Mouse (Mus musculus): Measurements from ENCODE around the gene Gapt. TPM values are rescaled to one million over a fixed set of nuclear protein-coding genes. Genes with fewer than 3 reads are reported as not detected.

Gapt gene
- polyA plus RNA-seq, 1 experiment from 2014 or later: 0.08 TPM

- no peak overlapping the region for H3K4me2 ChIP-seq (ENCODE audit: low read length)
- ATAC-seq: no peak
- H3K4me3 ChIP-seq (ENCODE audit: low read length): no peak overlapping the region
- 95% methylated on average over 3 of the region's 3 CpGs for WGBS
- no peaks in the 10 kb centered on the region for H3K9me3 ChIP-seq (ENCODE audit: control insufficient read depth, low read length)
- no peak overlapping the region for H3K9ac ChIP-seq (ENCODE audit: low read depth, low read length)
- H3K27ac ChIP-seq (ENCODE audit: low read depth, low read length): no peak overlapping the region
- no peaks in the 10 kb centered on the region for H3K4me1 ChIP-seq (ENCODE audit: control insufficient read depth, insufficient read depth, low read depth, low read length)
- H3K36me3 ChIP-seq (ENCODE audit: control insufficient read depth, insufficient read depth, low read length): no peaks in the 10 kb centered on the region
- H3K27me3 ChIP-seq (replicated peaks; ENCODE audit: control insufficient read depth, insufficient read depth, low read length): no peaks in the 10 kb centered on the region
Observed at GRCm38 (mm10) chr13:110366477-110366876, 9.5 kb upstream of the Gapt start.

GRCm38 (mm10) chr13:110363722-110364121 is 6.7 kb upstream of the Gapt start:
- Histone ChIP-seq H3K27ac (ENCODE audit: low read depth, low read length) (no peak overlapping the region), H3K4me2 (ENCODE audit: low read length) (no peak overlapping the region), H3K36me3 (ENCODE audit: control insufficient read depth, insufficient read depth, low read length) (no peaks in the 10 kb centered on the region), H3K27me3 (replicated peaks; ENCODE audit: control insufficient read depth, insufficient read depth, low read length) (no peaks in the 10 kb centered on the region), H3K4me3 (ENCODE audit: low read length) (no peak overlapping the region), H3K9me3 (ENCODE audit: control insufficient read depth, low read length) (no peaks in the 10 kb centered on the region), H3K9ac (ENCODE audit: low read depth, low read length) (no peak overlapping the region), H3K4me1 (ENCODE audit: control insufficient read depth, insufficient read depth, low read depth, low read length) (no peaks in the 10 kb centered on the region)
- 90% methylated on average over 6 of the region's 6 CpGs for WGBS
- no peak for ATAC-seq

- Histone ChIP-seq H3K27ac (ENCODE audit: low read depth, low read length) (no peak overlapping the region), H3K4me1 (ENCODE audit: control insufficient read depth, insufficient read depth, low read depth, low read length) (0 out of 2 replicates have a peak, but pooled peaks cover 4% of the 10 kb centered on the region), H3K27me3 (replicated peaks; ENCODE audit: control insufficient read depth, insufficient read depth, low read length) (no peaks in the 10 kb centered on the region), H3K4me2 (ENCODE audit: low read length) (no peak overlapping the region), H3K9ac (ENCODE audit: low read depth, low read length) (no peak overlapping the region), H3K36me3 (ENCODE audit: control insufficient read depth, insufficient read depth, low read length) (no peaks in the 10 kb centered on the region), H3K9me3 (ENCODE audit: control insufficient read depth, low read length) (no peaks in the 10 kb centered on the region), H3K4me3 (ENCODE audit: low read length) (no peak overlapping the region)
- WGBS: 84% methylated on average over 6 of the region's 6 CpGs
- ATAC-seq: no peak
Observed at GRCm38 (mm10) chr13:110351051-110351450, 5.9 kb downstream of the Gapt start.

GRCm38 (mm10) chr13:110346707-110347106 is 10.3 kb downstream of the Gapt start:
- Histone ChIP-seq H3K4me3 (ENCODE audit: low read length) (no peak overlapping the region), H3K4me1 (ENCODE audit: control insufficient read depth, insufficient read depth, low read depth, low read length) (0 out of 2 replicates have a peak, but pooled peaks cover 4% of the 10 kb centered on the region), H3K36me3 (ENCODE audit: control insufficient read depth, insufficient read depth, low read length) (no peaks in the 10 kb centered on the region), H3K4me2 (ENCODE audit: low read length) (no peak overlapping the region), H3K27me3 (replicated peaks; ENCODE audit: control insufficient read depth, insufficient read depth, low read length) (no peaks in the 10 kb centered on the region), H3K27ac (ENCODE audit: low read depth, low read length) (no peak overlapping the region), H3K9me3 (ENCODE audit: control insufficient read depth, low read length) (no peaks in the 10 kb centered on the region), H3K9ac (ENCODE audit: low read depth, low read length) (no peak overlapping the region)
- WGBS: 18% methylated on average over 7 of the region's 7 CpGs
- peak; percentile 78 for ATAC-seq

GRCm38 (mm10) chr13:110342602-110343001 is 14.4 kb downstream of the Gapt start:
- Histone ChIP-seq H3K27ac (ENCODE audit: low read depth, low read length) (no peak overlapping the region), H3K36me3 (ENCODE audit: control insufficient read depth, insufficient read depth, low read length) (no peaks in the 10 kb centered on the region), H3K4me2 (ENCODE audit: low read length) (no peak overlapping the region), H3K4me3 (ENCODE audit: low read length) (no peak overlapping the region), H3K4me1 (ENCODE audit: control insufficient read depth, insufficient read depth, low read depth, low read length) (0 out of 2 replicates have a peak, but pooled peaks cover 4% of the 10 kb centered on the region), H3K27me3 (replicated peaks; ENCODE audit: control insufficient read depth, insufficient read depth, low read length) (no peaks in the 10 kb centered on the region), H3K9ac (ENCODE audit: low read depth, low read length) (no peak overlapping the region), H3K9me3 (ENCODE audit: control insufficient read depth, low read length) (no peaks in the 10 kb centered on the region)
- 59% methylated on average over 6 of the region's 6 CpGs for WGBS
- no peak for ATAC-seq

GRCm38 (mm10) chr13:110332958-110333597 is 23.9 kb downstream of the Gapt start:
- Histone ChIP-seq H3K9me3 (ENCODE audit: control insufficient read depth, low read length) (no peaks in the 10 kb centered on the region), H3K9ac (ENCODE audit: low read depth, low read length) (no peak overlapping the region), H3K4me3 (ENCODE audit: low read length) (no peak overlapping the region), H3K4me1 (ENCODE audit: control insufficient read depth, insufficient read depth, low read depth, low read length) (no peaks in the 10 kb centered on the region), H3K27ac (ENCODE audit: low read depth, low read length) (no peak overlapping the region), H3K27me3 (replicated peaks; ENCODE audit: control insufficient read depth, insufficient read depth, low read length) (no peaks in the 10 kb centered on the region), H3K4me2 (ENCODE audit: low read length) (no peak overlapping the region), H3K36me3 (ENCODE audit: control insufficient read depth, insufficient read depth, low read length) (no peaks in the 10 kb centered on the region)
- 82% methylated on average over 14 of the region's 14 CpGs for WGBS
- ATAC-seq: no peak

- Histone ChIP-seq H3K27me3 (replicated peaks; ENCODE audit: control insufficient read depth, insufficient read depth, low read length) (no peaks in the 10 kb centered on the region), H3K9me3 (ENCODE audit: control insufficient read depth, low read length) (no peaks in the 10 kb centered on the region), H3K9ac (ENCODE audit: low read depth, low read length) (no peak overlapping the region), H3K36me3 (ENCODE audit: control insufficient read depth, insufficient read depth, low read length) (no peaks in the 10 kb centered on the region), H3K27ac (ENCODE audit: low read depth, low read length) (no peak overlapping the region), H3K4me2 (ENCODE audit: low read length) (no peak overlapping the region), H3K4me3 (ENCODE audit: low read length) (no peak overlapping the region), H3K4me1 (ENCODE audit: control insufficient read depth, insufficient read depth, low read depth, low read length) (no peaks in the 10 kb centered on the region)
- WGBS: 57% methylated on average over 4 of the region's 4 CpGs
- ATAC-seq: no peak
Observed at GRCm38 (mm10) chr13:110318746-110319145, 38.3 kb downstream of the Gapt start.

- H3K27ac ChIP-seq (ENCODE audit: low read depth, low read length): no peak overlapping the region
- H3K27me3 ChIP-seq (replicated peaks; ENCODE audit: control insufficient read depth, insufficient read depth, low read length): no peaks in the 10 kb centered on the region
- 80% methylated on average over 5 of the region's 5 CpGs for WGBS
- H3K4me3 ChIP-seq (ENCODE audit: low read length): no peak overlapping the region
- H3K4me2 ChIP-seq (ENCODE audit: low read length): no peak overlapping the region
- no peak overlapping the region for H3K9ac ChIP-seq (ENCODE audit: low read depth, low read length)
- no peak for ATAC-seq
- H3K9me3 ChIP-seq (ENCODE audit: control insufficient read depth, low read length): no peaks in the 10 kb centered on the region
- H3K4me1 ChIP-seq (ENCODE audit: control insufficient read depth, insufficient read depth, low read depth, low read length): no peaks in the 10 kb centered on the region
- H3K36me3 ChIP-seq (ENCODE audit: control insufficient read depth, insufficient read depth, low read length): no peaks in the 10 kb centered on the region
Observed at GRCm38 (mm10) chr13:110307188-110307587, 49.8 kb downstream of the Gapt start.
